Mouse (Mus musculus) small intestine, adult 2 months (tissue): ENCODE measurements around the gene Nrxn1.

Source experiments
- CTCF ChIP-seq: fragments of 200-500 bp; IDR thresholded peaks from 2 replicates; pipeline ENCODE4 v1.5.1; 2012; ENCODE audit warnings: low read depth, mild to moderate bottlenecking, control low read depth, inconsistent platforms, low read length, moderate library complexity, mixed read lengths; ENCODE audit not compliant: insufficient replicate concordance, insufficient read length; ENCODE audit errors: extremely low read depth
- POLR2A ChIP-seq: fragments of 200-500 bp; IDR thresholded peaks from 2 replicates; pipeline ENCODE4 v1.6.1; 2012; ENCODE audit warnings: low read depth, mild to moderate bottlenecking, control low read depth, inconsistent platforms, low read length, moderate library complexity

DNA sequence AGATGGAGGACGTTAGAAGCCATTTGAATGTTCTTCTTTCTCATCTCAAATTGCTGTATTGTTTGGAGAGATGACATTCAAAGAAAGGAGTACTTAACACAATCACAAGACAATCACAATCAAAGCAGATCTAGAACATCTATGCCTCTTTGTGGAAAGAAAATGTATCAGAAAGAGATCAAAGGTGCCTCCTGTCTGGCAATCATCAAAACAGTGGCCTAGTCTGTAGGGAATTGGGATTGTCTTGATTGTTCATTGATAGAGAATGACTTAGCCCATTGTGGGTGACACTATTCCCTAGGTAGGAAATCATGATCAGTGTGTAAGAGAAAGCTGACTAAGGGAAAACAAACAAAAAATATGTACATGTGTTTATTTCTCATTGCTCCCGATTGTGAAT, 1060.5 kb downstream of the Nrxn1 start:
- TF ChIP-seq POLR2A (no peak), CTCF (no peak)
